Mouse (Mus musculus) lung, adult 10 weeks (tissue): ENCODE results near the gene Rps4x. TPM values are rescaled to one million over a fixed set of nuclear protein-coding genes. Genes with fewer than 3 reads are reported as not detected.

Experiments used
- polyA plus RNA-seq: library from polyadenylated mRNA; stranded (reverse); fragments of 350-450 nt; fragmentation: Illumina TruSeq; extraction: RNeasy Lipid Tissue Mini Kit (QIAGEN cat#74804); gene quantifications from one replicate; pipeline ENCODE4 v1.2.3, GENCODE M21; 2014; ENCODE audit warnings: low read depth, low replicate concordance; ENCODE audit not compliant: insufficient read depth

The Rps4x gene
- 1,599 TPM for polyA plus RNA-seq

DNA sequence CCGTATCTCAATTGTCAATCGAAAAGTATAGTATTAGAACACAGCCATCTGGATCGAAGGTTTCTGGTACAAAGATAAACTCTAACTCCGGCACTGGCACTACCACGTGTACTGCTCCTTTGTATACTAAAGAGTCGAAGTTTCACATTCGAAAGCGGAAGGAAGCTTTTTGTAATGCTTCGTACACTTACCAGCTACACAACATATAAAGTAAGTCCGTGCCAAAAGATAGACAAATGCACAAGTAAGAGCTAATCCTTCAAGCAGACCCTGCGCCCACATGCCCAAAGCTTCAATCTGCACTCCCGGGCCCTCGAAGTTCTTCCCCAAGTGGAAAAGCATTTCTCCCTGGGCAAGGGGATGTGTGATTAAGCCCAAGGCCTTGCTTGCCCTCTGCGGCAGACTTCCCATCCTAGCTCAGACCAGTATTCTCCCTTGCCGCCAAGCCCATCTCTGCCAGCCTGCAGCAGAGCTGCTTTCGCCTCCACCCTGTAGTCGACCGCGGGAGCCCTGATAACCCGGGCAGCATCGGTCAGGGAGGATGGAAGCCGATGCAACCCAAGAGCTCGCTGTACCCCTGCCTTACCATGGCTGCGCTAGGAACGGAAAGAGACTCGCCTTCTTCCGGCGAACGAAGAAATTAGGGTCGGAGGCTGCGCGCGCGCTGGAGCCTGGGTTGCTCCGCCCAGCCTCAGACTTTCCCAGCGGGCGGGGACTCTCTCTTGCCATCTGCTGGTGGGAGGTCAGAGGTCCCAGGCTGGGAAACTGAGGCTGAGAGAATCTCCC, at the start of gene Rps4x:
Gene Rps4x (minus strand): TSS at position 683 of the 786 bp plus-strand sequence.

DNA sequence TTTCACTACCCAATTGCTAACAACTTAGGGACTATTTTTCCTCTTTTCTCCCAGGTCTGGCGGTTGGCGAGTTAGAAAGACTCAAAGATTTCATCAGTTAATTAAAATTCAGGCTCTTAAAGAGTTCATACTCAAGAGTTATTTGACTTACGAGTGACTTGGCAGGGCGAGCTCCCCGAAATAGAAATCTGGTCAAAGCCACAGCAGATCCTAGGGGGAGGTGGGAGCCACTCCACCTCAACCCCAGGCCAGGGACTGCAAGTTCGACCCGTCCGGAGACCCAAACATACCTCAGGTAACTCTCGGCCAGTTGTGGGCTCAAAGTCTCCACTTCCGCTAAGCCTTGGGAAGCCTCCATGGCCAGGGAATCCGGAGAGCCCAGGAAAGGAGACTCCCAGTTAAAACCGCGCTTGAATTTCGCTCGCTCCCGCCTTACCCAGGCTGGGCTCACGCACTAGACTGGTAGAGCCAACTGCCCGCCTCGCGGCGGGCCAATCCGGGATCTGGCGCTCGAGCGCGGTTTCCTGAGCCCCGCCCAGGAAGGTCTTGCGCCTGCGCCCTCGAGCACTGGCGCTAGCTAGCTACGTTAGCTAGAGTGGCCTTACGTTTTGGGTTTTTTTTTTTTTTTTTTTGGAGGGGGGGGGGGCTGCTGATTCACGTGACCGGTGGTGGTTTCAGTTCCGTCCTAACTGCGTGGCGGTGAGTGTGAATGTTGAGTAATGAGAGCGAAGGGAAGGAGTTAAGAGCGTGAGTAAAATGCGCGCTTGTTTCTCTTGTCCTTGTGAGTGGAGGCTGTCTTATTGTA, 32.4 kb downstream of the Rps4x start, which contains the start of gene Ercc6l:
Gene Ercc6l (minus strand): TSS at position 474 of the 805 bp plus-strand sequence.

Other genes starting within 250 kb of the Rps4x start
- gene Rtl5, start 118.1 kb downstream of the Rps4x start, polyA plus RNA-seq, result 5.8 TPM
- 76.3 TPM for gene Pin4, start 69.9 kb downstream of the Rps4x start, polyA plus RNA-seq
- gene Ercc6l, start 32.3 kb downstream of the Rps4x start, polyA plus RNA-seq, result 0.34 TPM
- not detected for gene Cited1, start 62.8 kb upstream of the Rps4x start, polyA plus RNA-seq